Mouse (Mus musculus) forebrain, embryonic 12.5 days (tissue): ENCODE results near the gene Matk. TPM values are rescaled to one million over a fixed set of nuclear protein-coding genes. Genes with fewer than 3 reads are reported as not detected.

Source experiments
- ATAC-seq: fragments of 200-750 bp; cut with Nextera tagmentation; 2 replicates; pipeline ENCODE4 v1.8.0; 2017; ENCODE audit warnings: moderate TSS enrichment; ENCODE audit not compliant: low FRiP score
- H3K27ac ChIP-seq: fragments of 300-500 bp; sonication (generic); 2 replicates; pipeline ENCODE4 v1.5.1; 2016; ENCODE audit warnings: mild to moderate bottlenecking
- H3K27me3 ChIP-seq: fragments of 300-500 bp; sonication (generic); 2 replicates; pipeline ENCODE4 v1.6.1; 2016; ENCODE audit warnings: mild to moderate bottlenecking
- H3K36me3 ChIP-seq: fragments of 300-500 bp; sonication (generic); replicated peaks from 2 replicates; pipeline ENCODE4 v1.6.1; 2016; ENCODE audit warnings: mild to moderate bottlenecking
- H3K4me1 ChIP-seq: fragments of 300-500 bp; sonication (generic); 2 replicates; pipeline ENCODE4 v1.6.1; 2016
- H3K4me2 ChIP-seq: fragments of 300-500 bp; sonication (generic); 2 replicates; pipeline ENCODE4 v1.6.1; 2016; ENCODE audit warnings: mild to moderate bottlenecking, moderate library complexity
- H3K4me3 ChIP-seq: fragments of 300-500 bp; sonication (generic); replicated peaks from 2 replicates; pipeline ENCODE4 v1.5.1; 2016; ENCODE audit warnings: mild to moderate bottlenecking
- H3K9ac ChIP-seq: fragments of 300-500 bp; sonication (generic); 2 replicates; pipeline ENCODE4 v1.6.1; 2016; ENCODE audit warnings: mild to moderate bottlenecking
- H3K9me3 ChIP-seq: fragments of 300-500 bp; sonication (generic); 2 replicates; pipeline ENCODE4 v1.6.1; 2016
- WGBS: fragments of 180-500 bp; shearing (Covaris S2); methylation state at CpG from one replicate; pipeline ENCODE4 v1.1.7; 2016; 5-methylcytosine and 5-hydroxymethylcytosine counted together
- polyA plus RNA-seq: library from polyadenylated mRNA; unstranded; fragments of >200 nt; fragmentation: Nextera tagmentation; extraction: Ambion mirVana; gene quantifications from 2 replicates; pipeline ENCODE4 v1.2.1, GENCODE M21; 2016

Gene Matk
- polyA plus RNA-seq, 1 experiment from 2014 or later, result 4.1 TPM

- 85% methylated on average over 9 of the region's 9 CpGs for WGBS
- H3K9me3 ChIP-seq, result no peaks in the 10 kb centered on the region
- H3K36me3 ChIP-seq, result peaks cover 11% of the 10 kb centered on the region; the same call in 1 of the 2 replicates
- ATAC-seq, result no peak
- no peaks in the 10 kb centered on the region for H3K27me3 ChIP-seq
- H3K4me3 ChIP-seq, result no peak overlapping the region
- H3K9ac ChIP-seq, result no peak overlapping the region
- no peak overlapping the region for H3K27ac ChIP-seq
- H3K4me1 ChIP-seq, result peaks cover 37% of the 10 kb centered on the region
- no peak overlapping the region for H3K4me2 ChIP-seq
These were observed 47.7 kb downstream of the Matk start for GRCm38 (mm10) chr10:81300352-81300907.

- H3K4me3 ChIP-seq, result no peak overlapping the region
- no peak overlapping the region for H3K4me2 ChIP-seq
- H3K27ac ChIP-seq, result no peak overlapping the region
- H3K9me3 ChIP-seq, result no peaks in the 10 kb centered on the region
- H3K36me3 ChIP-seq, result peaks cover 14% of the 10 kb centered on the region
- no peak for ATAC-seq
- 86% methylated on average over 9 of the region's 9 CpGs for WGBS
- peaks cover 33% of the 10 kb centered on the region for H3K4me1 ChIP-seq
- H3K9ac ChIP-seq, result no peak overlapping the region
- no peaks in the 10 kb centered on the region for H3K27me3 ChIP-seq
These were observed 48.6 kb downstream of the Matk start for GRCm38 (mm10) chr10:81301321-81301720.

- peak overlapping the region; percentile 32; the same call in 1 of the 2 replicates for H3K27ac ChIP-seq
- H3K36me3 ChIP-seq, result peaks cover 21% of the 10 kb centered on the region
- no peak overlapping the region for H3K4me2 ChIP-seq
- ATAC-seq, result no peak
- no peaks in the 10 kb centered on the region for H3K27me3 ChIP-seq
- H3K4me1 ChIP-seq, result peaks cover 33% of the 10 kb centered on the region
- H3K4me3 ChIP-seq, result no peak overlapping the region
- no peak overlapping the region for H3K9ac ChIP-seq
- 73% methylated on average over 4 of the region's 4 CpGs for WGBS
- no peaks in the 10 kb centered on the region for H3K9me3 ChIP-seq
These were observed 49.6 kb downstream of the Matk start for GRCm38 (mm10) chr10:81302288-81302687.

GRCm38 (mm10) chr10:81302781-81303218, 50.1 kb downstream of the Matk start:
- Histone ChIP-seq H3K9ac (0 out of 2 replicates have a peak overlapping the region, but pooled peaks have one; percentile 5), H3K4me3 (no peak overlapping the region), H3K4me2 (peak overlapping the region; percentile 9; the same call in 1 of the 2 replicates), H3K27me3 (no peaks in the 10 kb centered on the region), H3K4me1 (peaks cover 33% of the 10 kb centered on the region), H3K36me3 (peaks cover 26% of the 10 kb centered on the region), H3K9me3 (no peaks in the 10 kb centered on the region), H3K27ac (no peak overlapping the region)
- ATAC-seq, result no peak
- WGBS, result 73% methylated on average over 14 of the region's 14 CpGs

GRCm38 (mm10) chr10:81303258-81303657, 50.5 kb downstream of the Matk start:
- WGBS, result 82% methylated on average over 10 of the region's 10 CpGs
- H3K36me3 ChIP-seq, result peaks cover 30% of the 10 kb centered on the region

GRCm38 (mm10) chr10:81303761-81304160, 51.0 kb downstream of the Matk start:
- H3K27ac ChIP-seq, result no peak overlapping the region
- peaks cover 35% of the 10 kb centered on the region for H3K36me3 ChIP-seq
- H3K9ac ChIP-seq, result no peak overlapping the region
- WGBS, result 86% methylated on average over 7 of the region's 7 CpGs
- no peak for ATAC-seq
- no peaks in the 10 kb centered on the region for H3K27me3 ChIP-seq
- H3K4me3 ChIP-seq, result no peak overlapping the region
- no peaks in the 10 kb centered on the region for H3K9me3 ChIP-seq
- H3K4me2 ChIP-seq, result no peak overlapping the region
- peaks cover 33% of the 10 kb centered on the region for H3K4me1 ChIP-seq

More at GRCm38 (mm10) chr10:81303258-81303657, 50.5 kb downstream of the Matk start:
- H3K4me1 ChIP-seq, result peaks cover 33% of the 10 kb centered on the region
- H3K4me3 ChIP-seq, result no peak overlapping the region
- H3K27ac ChIP-seq, result peak overlapping the region; percentile 46; the same call in 1 of the 2 replicates
- H3K4me2 ChIP-seq, result peak overlapping the region; percentile 9; the same call in 1 of the 2 replicates
- ATAC-seq, result no peak
- no peak overlapping the region for H3K9ac ChIP-seq
- no peaks in the 10 kb centered on the region for H3K9me3 ChIP-seq
- H3K27me3 ChIP-seq, result no peaks in the 10 kb centered on the region

GRCm38 (mm10) chr10:81304597-81305238, 52.0 kb downstream of the Matk start:
- Histone ChIP-seq H3K9me3 (no peaks in the 10 kb centered on the region), H3K27ac (no peak overlapping the region), H3K27me3 (no peaks in the 10 kb centered on the region), H3K36me3 (peaks cover 45% of the 10 kb centered on the region), H3K4me3 (no peak overlapping the region), H3K4me2 (no peak overlapping the region), H3K9ac (no peak overlapping the region), H3K4me1 (peaks cover 30% of the 10 kb centered on the region)
- WGBS, result 27% methylated on average over 6 of the region's 9 CpGs
- ATAC-seq, result no peak

GRCm38 (mm10) chr10:81305663-81306062, 52.9 kb downstream of the Matk start:
- Histone ChIP-seq H3K27ac (no peak overlapping the region), H3K27me3 (no peaks in the 10 kb centered on the region), H3K4me1 (peaks cover 23% of the 10 kb centered on the region), H3K36me3 (peaks cover 54% of the 10 kb centered on the region), H3K4me2 (no peak overlapping the region), H3K4me3 (no peak overlapping the region), H3K9ac (no peak overlapping the region), H3K9me3 (no peaks in the 10 kb centered on the region)
- 91% methylated on average over 14 of the region's 14 CpGs for WGBS
- ATAC-seq, result no peak

- Histone ChIP-seq H3K4me1 (peaks cover 23% of the 10 kb centered on the region), H3K27me3 (no peaks in the 10 kb centered on the region), H3K9ac (no peak overlapping the region), H3K9me3 (no peaks in the 10 kb centered on the region), H3K4me2 (no peak overlapping the region), H3K4me3 (no peak overlapping the region), H3K36me3 (peaks cover 60% of the 10 kb centered on the region), H3K27ac (no peak overlapping the region)
- no peak for ATAC-seq
- 92% methylated on average over 12 of the region's 12 CpGs for WGBS
These were observed 53.5 kb downstream of the Matk start for GRCm38 (mm10) chr10:81306173-81306668.

- H3K27ac ChIP-seq, result no peak overlapping the region
These were observed 54.3 kb downstream of the Matk start for GRCm38 (mm10) chr10:81306837-81307682.

GRCm38 (mm10) chr10:81309571-81309970, 56.8 kb downstream of the Matk start:
- ATAC-seq, result no peak
- H3K9me3 ChIP-seq, result no peaks in the 10 kb centered on the region
- no peaks in the 10 kb centered on the region for H3K27me3 ChIP-seq
- peaks cover 2% of the 10 kb centered on the region; the same call in 1 of the 2 replicates for H3K4me1 ChIP-seq
- no peak overlapping the region for H3K4me3 ChIP-seq
- no peak overlapping the region for H3K4me2 ChIP-seq
- no peak overlapping the region for H3K9ac ChIP-seq
- H3K36me3 ChIP-seq, result peaks cover 93% of the 10 kb centered on the region
- H3K27ac ChIP-seq, result no peak overlapping the region
- WGBS, result 91% methylated on average over 5 of the region's 5 CpGs

More at GRCm38 (mm10) chr10:81306837-81307682, 54.3 kb downstream of the Matk start:
- Histone ChIP-seq H3K9ac (no peak overlapping the region), H3K4me2 (no peak overlapping the region), H3K9me3 (no peaks in the 10 kb centered on the region), H3K27me3 (no peaks in the 10 kb centered on the region), H3K4me1 (peaks cover 20% of the 10 kb centered on the region), H3K4me3 (no peak overlapping the region), H3K36me3 (peaks cover 68% of the 10 kb centered on the region)
- WGBS, result 92% methylated on average over 21 of the region's 21 CpGs
- no peak for ATAC-seq
